Comparison of ENCODE assay signal across 11 mouse cellular contexts in genomic region chr7:101725081-101725480, GRCm38 (mm10).
DNase-seq lines count a peak whose midpoint lies in the region; ATAC-seq lines count a peak whose summit lies in the region.
"Had no signal": no experiment of that assay in that cellular context is flagged by ENCODE, and none has a peak within 500 bp of the region (broad histone marks: within the 10 kb centered on the region; RNA-seq: fewer than 3 reads in every experiment).

No protein-coding gene starts in this region.

- peaks cover 11% of the 10 kb centered on the region for H3K36me3 ChIP-seq in midbrain, embryonic 10.5 days
- H3K36me3 ChIP-seq in midbrain, embryonic 15.5 days (replicated peaks) = no peaks in the 10 kb centered on the region

- H3K27ac ChIP-seq in midbrain, embryonic 10.5 days (replicated peaks) = 0 out of 2 replicates have a peak overlapping the region, but pooled peaks have one; percentile 4
- H3K27ac ChIP-seq in midbrain, embryonic 15.5 days = no peak overlapping the region
- H3K27ac ChIP-seq: heart, embryonic 13.5 days; macrophage had no signal

- no peak overlapping the region for H3K4me2 ChIP-seq in midbrain, embryonic 15.5 days
- H3K4me2 ChIP-seq: heart, embryonic 13.5 days had no signal

- H3K9me3 ChIP-seq in midbrain, embryonic 10.5 days (replicated peaks) = no peaks in the 10 kb centered on the region
- H3K9me3 ChIP-seq in midbrain, embryonic 15.5 days = no peaks in the 10 kb centered on the region
- H3K9me3 ChIP-seq: G1E; heart, embryonic 13.5 days had no signal

- no peak overlapping the region for H3K9ac ChIP-seq in midbrain, embryonic 15.5 days
- H3K9ac ChIP-seq: heart, embryonic 13.5 days had no signal

- H3K4me1 ChIP-seq in midbrain, embryonic 10.5 days = peaks cover 38% of the 10 kb centered on the region
- no peaks in the 10 kb centered on the region for H3K4me1 ChIP-seq in midbrain, embryonic 15.5 days

- no peaks in the 10 kb centered on the region for H3K27me3 ChIP-seq in midbrain, embryonic 10.5 days (ENCODE audit: low read depth, poor library complexity, severe bottlenecking)
- no peaks in the 10 kb centered on the region for H3K27me3 ChIP-seq in midbrain, embryonic 15.5 days (replicated peaks)
- H3K27me3 ChIP-seq: heart, embryonic 13.5 days had no signal

- no peak overlapping the region for H3K4me3 ChIP-seq in midbrain, embryonic 10.5 days
- H3K4me3 ChIP-seq in midbrain, embryonic 15.5 days = no peak overlapping the region
- H3K4me3 ChIP-seq: heart, embryonic 13.5 days had no signal

- peak; percentile 11 for DNase-seq in cerebellum, adult 9-10 months
- DNase-seq in cerebellum, adult 8-10 months = no peak
- DNase-seq in midbrain, embryonic 10.5 days (ENCODE audit: low spot score) = peak; percentile 47
- peak; percentile 9 for DNase-seq in c-Kit-positive CD71-positive TER-119-positive erythroid progenitor cells, embryonic 14.5 days (ENCODE audit: low spot score)
- peak; percentile 16 to 50 for DNase-seq in kidney, postnatal 36 days
- DNase-seq in testis, postnatal 10 days (ENCODE audit: low spot score) = peak; percentile 59

- 19% methylated on average over 4 of the region's 4 CpGs for WGBS in midbrain, embryonic 10.5 days
- 23% methylated on average over 4 of the region's 4 CpGs for WGBS in midbrain, embryonic 15.5 days

- no peak for ATAC-seq in midbrain, embryonic 15.5 days (replicated peaks)
- no peak for ATAC-seq in granulocyte monocyte progenitor cell, adult 5-6 weeks (replicated peaks; ENCODE audit: poor library complexity, severe bottlenecking)
